Mouse (Mus musculus): ENCODE data around the gene Gli3.

GRCm38 (mm10) chr13:15758835-15759632 lies 296.0 kb downstream of the Gli3 start:
- TF ChIP-seq CTCF (IDR thresholded peaks at IDR 0.05; ENCODE audit: borderline replicate concordance, extremely low read depth, insufficient read depth, insufficient read length) (peak; percentile 99), POLR2A (IDR thresholded peaks at IDR 0.05; ENCODE audit: borderline replicate concordance, extremely low read depth, insufficient read depth, insufficient read length, poor library complexity, severe bottlenecking) (no peak)
